Mouse (Mus musculus) B cell, adult 2 months (primary cell): ENCODE results near the gene Sh2d4b.
A peak's percentile ranks its signal among the peaks of the same experiment; 100 is the strongest.

ENCODE experiments used
- DNase-seq, 2 experiments: peaks; one replicate each; pipeline ENCODE4 v3.0.0; 2022

The Sh2d4b gene

DNA sequence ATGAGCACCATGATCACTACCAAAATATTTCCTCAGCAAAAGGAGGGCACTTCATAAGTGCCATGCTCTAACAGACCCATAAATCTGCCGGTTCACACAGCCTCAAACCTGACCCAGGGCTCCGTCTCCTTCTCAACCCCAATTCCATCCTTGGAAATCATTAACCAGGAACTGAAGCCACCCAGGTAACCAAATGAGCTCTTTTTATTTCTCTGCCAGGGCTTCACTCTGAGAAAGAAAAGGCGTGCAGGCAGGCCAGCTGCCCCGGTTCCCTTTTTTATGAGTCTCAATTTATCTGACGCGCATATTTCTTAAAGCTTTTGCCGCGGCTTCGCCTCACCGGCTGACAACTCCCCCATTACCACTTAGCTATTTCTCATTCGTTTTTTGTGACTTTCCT is 63.0 kb downstream of the Sh2d4b start:
- no peak for DNase-seq

DNA sequence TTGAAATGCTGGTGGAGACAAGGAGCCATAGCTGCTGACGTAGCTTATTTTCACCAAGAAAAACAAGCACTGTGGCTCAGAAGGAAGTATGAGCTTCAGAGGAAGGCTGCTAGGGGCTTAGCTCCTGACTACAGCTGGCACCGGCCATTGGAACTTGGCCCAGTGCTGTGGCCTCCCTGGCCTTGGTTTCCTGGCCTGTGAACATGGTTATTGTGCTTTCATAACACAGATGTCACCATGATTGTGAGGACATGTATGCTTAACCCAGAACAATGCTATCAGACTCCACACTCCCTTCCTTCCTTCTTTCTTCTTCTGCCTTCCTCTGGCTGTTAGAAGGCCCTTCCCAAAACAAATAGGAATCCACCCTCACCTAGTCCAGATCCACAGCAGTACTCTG is 75.0 kb downstream of the Sh2d4b start:
- no peak for DNase-seq

DNA sequence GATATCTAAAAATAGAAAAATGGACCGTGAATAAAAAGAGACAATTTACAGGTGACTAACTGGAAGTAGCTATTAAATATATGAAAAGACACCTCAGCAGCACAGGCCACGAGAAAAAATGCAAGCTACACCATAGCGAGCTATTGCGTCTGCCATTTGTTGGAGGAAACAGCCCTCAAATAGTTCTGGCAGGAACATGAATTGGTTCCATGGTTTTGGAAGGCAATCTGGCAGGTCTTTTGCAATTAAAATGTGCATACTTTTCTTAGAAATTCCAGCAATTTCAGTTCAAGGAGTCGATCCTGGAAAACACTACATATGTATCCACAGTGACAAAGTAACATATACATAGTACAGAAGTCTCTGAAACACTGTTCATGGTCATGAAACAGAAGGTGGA is 76.4 kb downstream of the Sh2d4b start:
- DNase-seq = no peak

DNA sequence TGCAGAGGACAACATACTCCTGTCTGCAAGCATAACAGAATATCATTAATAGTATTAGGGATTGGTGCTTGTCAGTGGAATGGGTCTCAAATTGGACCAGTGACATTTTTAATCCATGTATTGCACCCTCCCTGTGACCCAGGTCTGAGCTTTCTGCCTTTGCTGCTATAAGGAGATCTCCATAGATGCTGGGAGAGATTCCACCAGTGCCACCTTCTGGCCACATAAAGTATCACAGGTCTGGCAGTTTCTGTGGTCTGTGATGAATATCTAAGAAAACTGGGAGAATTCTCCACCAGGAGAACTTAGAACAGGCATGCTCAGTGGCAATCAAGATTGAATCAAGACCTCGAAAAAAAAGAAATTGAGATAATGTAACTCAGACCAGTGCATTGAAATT is 101.5 kb downstream of the Sh2d4b start:
- DNase-seq = peak; percentile 9 to 10

DNA sequence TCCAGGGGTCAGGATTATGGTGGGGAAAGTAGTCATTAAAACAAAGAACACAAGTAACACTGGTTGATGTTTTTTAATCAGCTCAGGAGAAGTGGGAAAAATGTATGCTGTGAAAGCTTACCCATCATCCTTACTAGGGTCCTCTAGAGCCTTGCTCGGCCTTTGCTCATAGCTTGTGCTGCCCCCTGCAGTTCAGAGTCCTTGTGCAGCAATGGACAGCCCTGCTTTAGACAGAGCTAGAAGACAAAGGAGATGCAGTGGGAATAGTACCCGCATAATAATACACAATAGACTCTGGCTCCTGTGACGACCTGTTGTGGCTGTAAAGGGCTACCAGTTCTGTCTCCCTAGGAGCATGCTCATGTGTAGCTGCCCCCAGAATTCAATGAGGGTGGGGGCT is 104.0 kb downstream of the Sh2d4b start:
- no peak for DNase-seq

DNA sequence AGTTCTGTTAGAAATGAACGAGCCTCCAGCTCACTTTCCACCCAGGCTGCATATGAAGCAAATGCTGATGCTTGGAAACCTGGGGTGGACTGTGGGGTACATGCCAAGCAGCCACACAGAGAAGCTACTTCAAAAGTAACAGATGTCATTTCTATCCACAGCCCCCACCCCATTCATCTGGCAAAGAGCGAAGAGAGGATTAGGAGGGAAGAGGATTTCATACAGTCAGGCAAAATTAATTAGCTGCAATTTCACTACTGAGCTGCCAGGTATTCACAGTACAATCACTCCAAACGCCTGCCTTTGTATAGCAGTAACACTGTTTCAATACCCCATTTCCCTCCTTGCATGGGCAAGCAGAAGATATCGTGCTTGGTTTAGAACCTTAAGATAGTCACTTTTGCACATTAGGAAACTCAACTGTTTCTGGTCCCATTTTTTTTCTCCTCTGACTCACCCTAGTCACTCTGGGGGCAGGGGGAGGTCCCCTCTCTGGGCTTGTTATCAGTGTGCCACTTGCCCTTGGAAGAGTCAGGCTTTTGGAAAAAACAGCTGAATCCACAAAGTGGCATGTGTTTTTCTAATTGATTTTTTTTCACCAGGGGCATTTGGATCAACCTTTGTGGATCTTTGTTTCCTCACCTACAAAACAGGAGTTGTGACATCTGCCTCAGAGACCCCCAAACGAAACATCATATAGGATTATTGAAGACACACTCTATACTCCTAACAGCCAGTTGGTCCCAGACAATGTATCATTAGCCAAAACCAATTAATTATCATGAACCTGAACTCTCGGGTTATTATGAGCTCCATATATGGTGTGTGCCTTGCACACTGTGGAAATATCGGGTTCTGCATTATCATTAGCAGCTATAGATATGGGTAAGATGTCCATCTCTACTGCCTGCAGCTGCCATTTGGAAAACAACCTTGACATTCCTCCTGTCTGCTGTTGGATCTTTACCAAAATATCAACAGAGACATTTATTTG is 123.7 kb downstream of the Sh2d4b start:
- no peak for DNase-seq
